Mouse (Mus musculus) spleen, adult 2 months (tissue): Measurements from ENCODE around the gene Npnt.

ENCODE experiments used
- CTCF ChIP-seq: fragments of 200-500 bp; IDR thresholded peaks from 2 replicates; pipeline ENCODE4 v1.5.1; 2011; ENCODE audit warnings: mild to moderate bottlenecking, inconsistent platforms; ENCODE audit not compliant: insufficient read depth, insufficient read length, insufficient replicate concordance; ENCODE audit errors: extremely low read depth
- POLR2A ChIP-seq: fragments of 200-500 bp; IDR thresholded peaks from 2 replicates; pipeline ENCODE4 v1.6.1; 2011; ENCODE audit warnings: low read depth, low read length, inconsistent platforms

- TF ChIP-seq CTCF: no peak
- no peak for TF ChIP-seq POLR2A
Observed at GRCm38 (mm10) chr3:132944609-132945008, 5.5 kb downstream of the Npnt start.
